Mouse (Mus musculus) CH12.LX (cell line): Measurements from ENCODE around the gene Hist1h2ag. TPM values are rescaled to one million over a fixed set of nuclear protein-coding genes. Genes with fewer than 3 reads are reported as not detected.

Experiments
- DNase-seq: peaks from one replicate; pipeline ENCODE4 v3.0.0-alpha.2; 2013; ENCODE audit errors: extremely low read depth
- H3K27ac ChIP-seq: 2 replicates; pipeline ENCODE4 v1.5.1; 2012; ENCODE audit warnings: low read depth, mild to moderate bottlenecking, control low read depth, moderate library complexity; ENCODE audit not compliant: insufficient read depth
- H3K27me3 ChIP-seq: replicated peaks from 2 replicates; pipeline ENCODE3; 2012; ENCODE audit warnings: inconsistent platforms
- H3K36me3 ChIP-seq, 2 experiments: replicated peaks in 1 of 2; 2 replicates each; pipeline versions ENCODE3 to v1.6.1; 2012; ENCODE audit warnings: inconsistent platforms in 1 of 2, low read length in 1 of 2, mild to moderate bottlenecking in 1 of 2, mixed read lengths in 1 of 2, moderate library complexity in 1 of 2; ENCODE audit not compliant: control insufficient read depth in 1 of 2, insufficient read depth in 1 of 2
- H3K4me1 ChIP-seq, 2 experiments: 2 replicates each; pipeline ENCODE4 v1.6.1; 2012; ENCODE audit warnings: inconsistent platforms in 1 of 2, moderate library complexity in 1 of 2; ENCODE audit not compliant: insufficient read depth in 2 of 2, control insufficient read depth in 1 of 2
- H3K4me2 ChIP-seq: 2 replicates; pipeline ENCODE4 v1.6.1; 2012; ENCODE audit warnings: low read depth, mild to moderate bottlenecking, control low read depth; ENCODE audit not compliant: poor library complexity, insufficient read depth, severe bottlenecking
- H3K4me3 ChIP-seq, 3 experiments: fragments of 150-350 bp in 1 of 3; sonication (generic) in 1 of 3; replicated peaks in 1 of 3; 2 replicates each; pipeline versions ENCODE3 to v1.5.1; 2011 to 2012; ENCODE audit warnings: low read depth in 2 of 3, low read length in 2 of 3, mild to moderate bottlenecking in 2 of 3, moderate library complexity in 2 of 3, control low read depth in 1 of 3, improper control_type of control experiment in 1 of 3, inconsistent platforms in 1 of 3, mixed read lengths in 1 of 3; ENCODE audit not compliant: poor library complexity in 1 of 3
- H3K79me2 ChIP-seq: replicated peaks from 2 replicates; pipeline ENCODE4 v1.6.1; 2012; ENCODE audit warnings: mild to moderate bottlenecking, moderate library complexity; ENCODE audit not compliant: control insufficient read depth, poor library complexity, insufficient read depth, severe bottlenecking; ENCODE audit errors: extremely low read depth
- H3K9ac ChIP-seq: 2 replicates; pipeline ENCODE4 v1.6.1; 2012; ENCODE audit warnings: low read depth, mild to moderate bottlenecking, control low read depth, moderate library complexity; ENCODE audit not compliant: insufficient read depth
- H3K9me3 ChIP-seq: replicated peaks from 2 replicates; pipeline ENCODE3; 2012; ENCODE audit warnings: low read length, inconsistent platforms, mixed read lengths
- BHLHE40 ChIP-seq: IDR thresholded peaks from 2 replicates; pipeline ENCODE4 v1.6.1; 2011; ENCODE audit warnings: mild to moderate bottlenecking, low read depth, low read length, improper control_type of control experiment
- CHD1 ChIP-seq: IDR thresholded peaks from 2 replicates; pipeline ENCODE4 v1.6.1; 2012; ENCODE audit warnings: low read depth, low read length, improper control_type of control experiment, inconsistent platforms
- CHD2 ChIP-seq: IDR thresholded peaks from 2 replicates; pipeline ENCODE4 v1.6.1; 2011; ENCODE audit warnings: low read length, improper control_type of control experiment
- CTCF ChIP-seq, 2 experiments: IDR thresholded peaks in 1 of 2; conservative IDR thresholded peaks in 1 of 2; 2 replicates each; pipeline ENCODE4 v1.5.1; 2011 to 2012; ENCODE audit warnings: low read depth in 2 of 2, low read length in 2 of 2, improper control_type of control experiment in 1 of 2, inconsistent platforms in 1 of 2, mild to moderate bottlenecking in 1 of 2, moderate library complexity in 1 of 2
- E2F4 ChIP-seq: IDR thresholded peaks from 2 replicates; pipeline ENCODE4 v1.6.1; 2011; ENCODE audit warnings: low read depth, low read length, improper control_type of control experiment; ENCODE audit not compliant: insufficient replicate concordance
- ELF1 ChIP-seq: IDR thresholded peaks from 2 replicates; pipeline ENCODE4 v1.6.1; 2014; ENCODE audit warnings: low read depth, mild to moderate bottlenecking, inconsistent platforms, low read length, improper control_type of control experiment
- EP300 ChIP-seq: IDR thresholded peaks from 2 replicates; pipeline ENCODE4 v1.6.1; 2011; ENCODE audit warnings: low read length, improper control_type of control experiment
- ETS1 ChIP-seq: conservative IDR thresholded peaks from 2 replicates; pipeline ENCODE4 v1.6.1; 2012; ENCODE audit warnings: low read depth, mild to moderate bottlenecking, inconsistent platforms, low read length, improper control_type of control experiment, moderate library complexity
- GABPA ChIP-seq: IDR thresholded peaks from 2 replicates; pipeline ENCODE4 v1.6.1; 2012; ENCODE audit warnings: low read depth, low read length, improper control_type of control experiment, inconsistent platforms; ENCODE audit not compliant: insufficient replicate concordance
- HCFC1 ChIP-seq: IDR thresholded peaks from 2 replicates; pipeline ENCODE4 v1.6.1; 2012; ENCODE audit warnings: low read depth, mild to moderate bottlenecking, inconsistent platforms, low read length, improper control_type of control experiment
- IRF4 ChIP-seq: IDR thresholded peaks from 2 replicates; pipeline ENCODE4 v1.6.1; 2014; ENCODE audit warnings: low read depth, mild to moderate bottlenecking, inconsistent platforms, low read length, improper control_type of control experiment
- JUND ChIP-seq: conservative IDR thresholded peaks from 2 replicates; pipeline ENCODE4 v1.6.1; 2011; ENCODE audit warnings: low read depth, low read length, improper control_type of control experiment
- KAT2A ChIP-seq: IDR thresholded peaks from 2 replicates; pipeline ENCODE4 v1.6.1; 2012; ENCODE audit warnings: low read length, improper control_type of control experiment, inconsistent platforms; ENCODE audit not compliant: insufficient replicate concordance
- MAFK ChIP-seq: IDR thresholded peaks from 2 replicates; pipeline ENCODE4 v1.6.1; 2011; ENCODE audit warnings: low read length, improper control_type of control experiment; ENCODE audit not compliant: insufficient replicate concordance
- MAX ChIP-seq: IDR thresholded peaks from 2 replicates; pipeline ENCODE4 v1.6.1; 2011; ENCODE audit warnings: low read length, improper control_type of control experiment
- MAZ ChIP-seq: IDR thresholded peaks from 2 replicates; pipeline ENCODE4 v1.6.1; 2012; ENCODE audit warnings: low read depth, mild to moderate bottlenecking, inconsistent platforms, low read length, improper control_type of control experiment, moderate library complexity
- MEF2A ChIP-seq: IDR thresholded peaks from 2 replicates; pipeline ENCODE4 v1.6.1; 2014; ENCODE audit warnings: low read depth, mild to moderate bottlenecking, inconsistent platforms, low read length, improper control_type of control experiment, borderline replicate concordance
- MXI1 ChIP-seq: IDR thresholded peaks from 2 replicates; pipeline ENCODE4 v1.6.1; 2011; ENCODE audit warnings: mild to moderate bottlenecking, low read depth, low read length, improper control_type of control experiment
- MYC ChIP-seq: IDR thresholded peaks from 2 replicates; pipeline ENCODE4 v1.6.1; 2011; ENCODE audit warnings: low read depth, mild to moderate bottlenecking, improper control_type of control experiment, low read length
- NELFE ChIP-seq: IDR thresholded peaks from 2 replicates; pipeline ENCODE4 v1.6.1; 2011; ENCODE audit warnings: low read depth, low read length, improper control_type of control experiment
- NRF1 ChIP-seq: IDR thresholded peaks from 2 replicates; pipeline ENCODE4 v1.6.1; 2014; ENCODE audit warnings: low read depth, mild to moderate bottlenecking, inconsistent platforms, low read length, improper control_type of control experiment, moderate library complexity
- PAX5 ChIP-seq: IDR thresholded peaks from 2 replicates; pipeline ENCODE4 v1.6.1; 2012; ENCODE audit warnings: low read length, inconsistent platforms, mixed read lengths
- POLR2A ChIP-seq: IDR thresholded peaks from 2 replicates; pipeline ENCODE4 v1.6.1; 2011; ENCODE audit warnings: low read depth, mild to moderate bottlenecking, improper control_type of control experiment, low read length
- POLR2AphosphoS2 ChIP-seq: IDR thresholded peaks from 2 replicates; pipeline ENCODE4 v1.6.1; 2011; ENCODE audit warnings: low read depth, low read length, improper control_type of control experiment
- RAD21 ChIP-seq: IDR thresholded peaks from 2 replicates; pipeline ENCODE4 v1.6.1; 2011; ENCODE audit warnings: low read depth, mild to moderate bottlenecking, low read length, improper control_type of control experiment, moderate library complexity
- RCOR1 ChIP-seq: conservative IDR thresholded peaks from 2 replicates; pipeline ENCODE4 v1.6.1; 2012; ENCODE audit warnings: low read depth, mild to moderate bottlenecking, inconsistent platforms, low read length, improper control_type of control experiment
- SIN3A ChIP-seq: IDR thresholded peaks from 2 replicates; pipeline ENCODE4 v1.6.1; 2012; ENCODE audit warnings: low read length, improper control_type of control experiment, inconsistent platforms
- SMC3 ChIP-seq: IDR thresholded peaks from 2 replicates; pipeline ENCODE4 v1.6.1; 2011; ENCODE audit warnings: low read depth, low read length, improper control_type of control experiment
- TBP ChIP-seq: conservative IDR thresholded peaks from 2 replicates; pipeline ENCODE4 v1.6.1; 2011; ENCODE audit warnings: low read depth, low read length, improper control_type of control experiment
- TCF12 ChIP-seq: IDR thresholded peaks from 2 replicates; pipeline ENCODE4 v1.6.1; 2014; ENCODE audit warnings: low read depth, mild to moderate bottlenecking, inconsistent platforms, low read length, improper control_type of control experiment
- UBTF ChIP-seq: IDR thresholded peaks from 2 replicates; pipeline ENCODE4 v1.6.1; 2012; ENCODE audit warnings: low read depth, mild to moderate bottlenecking, inconsistent platforms, low read length, improper control_type of control experiment, moderate library complexity
- USF1 ChIP-seq: IDR thresholded peaks from 2 replicates; pipeline ENCODE4 v1.6.1; 2014; ENCODE audit warnings: low read depth, mild to moderate bottlenecking, inconsistent platforms, low read length, improper control_type of control experiment
- USF2 ChIP-seq: conservative IDR thresholded peaks from 2 replicates; pipeline ENCODE4 v1.6.1; 2011; ENCODE audit warnings: low read depth, low read length, improper control_type of control experiment
- ZC3H11A ChIP-seq: IDR thresholded peaks from 2 replicates; pipeline ENCODE4 v1.6.1; 2012; ENCODE audit warnings: low read depth, mild to moderate bottlenecking, inconsistent platforms, low read length, improper control_type of control experiment
- ZKSCAN1 ChIP-seq: IDR thresholded peaks from 2 replicates; pipeline ENCODE4 v1.6.1; 2012; ENCODE audit warnings: low read depth, inconsistent platforms, low read length, improper control_type of control experiment, borderline replicate concordance
- ZMIZ1 ChIP-seq: IDR thresholded peaks from 2 replicates; pipeline ENCODE4 v1.6.1; 2012; ENCODE audit warnings: low read depth, mild to moderate bottlenecking, inconsistent platforms, low read length, improper control_type of control experiment
- ZNF384 ChIP-seq: IDR thresholded peaks from 2 replicates; pipeline ENCODE4 v1.6.1; 2012; ENCODE audit warnings: low read depth, low read length, improper control_type of control experiment, inconsistent platforms
- dilution Hi-C: fragments of 300-500 bp; cut with MboI; formaldehyde crosslinking; loops from 2 replicates; pipeline ENCODE4 v1.14.3; 2020; ENCODE audit warnings: low sequenced_read_pairs; ENCODE audit not compliant: extremely low pct_unique_long_range_greater_than_20kb, extremely low pct_ligation_motif_present
- in situ Hi-C: fragments of 300-500 bp; cut with MboI; formaldehyde crosslinking; loops from 3 replicates; pipeline ENCODE4 v1.14.3; 2019; ENCODE audit warnings: low sequenced_read_pairs, low pct_ligation_motif_present, low pct_unique_long_range_greater_than_20kb, mixed read lengths
- polyA plus RNA-seq: library from polyadenylated mRNA; unstranded; fragments of >175 nt; gene quantifications from 2 replicates; pipeline ENCODE4 v1.2.1, GENCODE M21; 2012; ENCODE audit warnings: low read depth; ENCODE audit not compliant: insufficient read length
- total RNA-seq, 2 experiments: library from RNA; depleted of rRNA; stranded (reverse); fragments of 300-350 nt in 1 of 2; fragments of >200 nt in 1 of 2; gene quantifications; 2 replicates each; pipeline ENCODE4 v1.2.3; 2012 to 2014

Gene Hist1h2ag
- total and polyA plus RNA-seq, 3 experiments: 7.3 to 576 (median 22.0) TPM

GRCm38 (mm10) chr13:22043503-22044431, 1.0 kb upstream of the Hist1h2ag start:
- H3K9me3 ChIP-seq: no peaks in the 10 kb centered on the region
- DNase-seq: peak; percentile 82
- H3K4me3 ChIP-seq: peak overlapping the region; percentile 14 to 35 (median 17)
- peak overlapping the region; percentile 67; the same call in 1 of the 2 replicates for H3K4me2 ChIP-seq
- no peaks in the 10 kb centered on the region for H3K36me3 ChIP-seq
- in situ Hi-C loops (loop anchor here (10.0 to 25.0 kb wide), 2 partner anchors 1381 to 1719 kb away; partner anchors contain the start of genes Abt1, Hist1h1a, Hist1h2ab and Hist1h3a), dilution Hi-C loops (no loop called here)
- peaks cover 0 to 49% of the 10 kb centered on the region in 2 experiments; a peak in 2 of 4 replicates for H3K4me1 ChIP-seq
- H3K79me2 ChIP-seq: no peaks in the 10 kb centered on the region
- peak overlapping the region; percentile 75 for H3K27ac ChIP-seq
- H3K9ac ChIP-seq: peak overlapping the region; percentile 63
- no peaks in the 10 kb centered on the region for H3K27me3 ChIP-seq
- TF ChIP-seq MXI1 (0 out of 2 replicates have a peak, but pooled peaks have one; percentile 43), RCOR1 (peak; percentile 63; the same call in 1 of the 2 replicates), UBTF (peak; percentile 93; the same call in 1 of the 2 replicates), JUND (peak; percentile 32; the same call in 1 of the 2 replicates), BHLHE40 (no peak), MEF2A (no peak), USF2 (no peak; the same call in 1 of the 2 replicates), CHD2 (peak; percentile 38; the same call in 1 of the 2 replicates), IRF4 (no peak), ZMIZ1 (peak; percentile 98), USF1 (no peak), E2F4 (no peak), SMC3 (peak; percentile 41), CHD1 (peak; percentile 53), MAX (no peak), TBP (no peak), GABPA (no peak), ETS1 (no peak), RAD21 (no peak), POLR2AphosphoS2 (peak; percentile 99), MYC (no peak), MAFK (no peak), TCF12 (no peak), PAX5 (no peak), ZC3H11A (no peak), HCFC1 (0 out of 2 replicates have a peak, but pooled peaks have one; percentile 6), NRF1 (no peak), CTCF (conservative IDR thresholded peaks at IDR 0.05 in 1 of 2, IDR thresholded peaks at IDR 0.05 in 1 of 2; ENCODE audit: low read depth in 2 of 2, low read length in 2 of 2) (peak; percentile 27 to 67; a peak in 3 of 4 replicates), POLR2A (peak; percentile 84), KAT2A (no peak), ZKSCAN1 (no peak), EP300 (no peak), ZNF384 (peak; percentile 42; the same call in 1 of the 2 replicates), MAZ (no peak), NELFE (peak; percentile 89; the same call in 1 of the 2 replicates), SIN3A (peak; percentile 62; the same call in 1 of the 2 replicates), ELF1 (no peak)
